Mouse (Mus musculus): ENCODE data around the gene Dmrt2.

The Dmrt2 gene

DNA sequence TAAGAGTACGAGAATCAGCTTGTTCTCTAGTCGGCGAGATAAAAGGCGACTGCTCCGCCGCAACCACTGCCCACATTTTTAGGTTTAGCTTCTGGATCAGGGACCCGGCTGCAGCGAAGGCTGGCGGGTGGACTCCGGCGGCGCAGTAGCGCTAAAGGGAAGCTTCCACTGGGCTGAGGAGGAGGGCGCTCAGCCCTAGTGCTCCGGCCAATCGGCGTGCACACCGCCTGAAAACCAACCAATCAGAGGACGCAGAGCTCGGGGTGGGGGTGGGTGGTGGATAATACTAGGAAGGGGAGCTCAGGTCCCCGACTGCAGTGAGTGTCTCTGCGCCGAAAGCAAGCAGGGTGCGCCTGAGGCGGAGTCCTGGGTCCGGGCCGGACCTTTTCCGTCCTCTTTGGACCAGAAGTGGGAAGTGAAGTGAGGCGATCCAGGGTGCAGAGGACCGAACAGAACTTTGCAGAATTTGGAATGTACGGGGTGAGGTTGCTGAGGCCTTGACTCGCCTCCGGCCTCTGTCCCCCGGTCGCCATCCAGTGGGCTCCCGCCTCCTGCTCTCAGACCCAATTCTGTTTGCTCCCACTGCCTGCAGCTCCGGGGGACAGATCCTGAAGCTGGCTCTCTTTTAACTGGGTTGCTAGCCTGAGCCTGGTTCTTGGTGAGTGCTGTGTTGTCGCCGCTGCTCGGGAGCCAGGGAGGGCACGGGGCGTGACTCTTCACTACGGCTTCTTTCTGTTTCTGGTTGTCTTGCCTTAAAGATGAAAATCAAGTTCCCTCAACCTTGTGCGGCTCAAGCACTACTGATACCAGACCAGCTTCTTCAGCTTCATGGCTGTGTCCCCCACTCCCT is at the start of gene Dmrt2:
TSS of gene Dmrt2 (plus strand) at position 311 of the 850 bp plus-strand sequence.
- DNase-seq (ENCODE audit: low spot score in 2 of 2): peak in 1 of 2 experiments; percentile 39

DNA sequence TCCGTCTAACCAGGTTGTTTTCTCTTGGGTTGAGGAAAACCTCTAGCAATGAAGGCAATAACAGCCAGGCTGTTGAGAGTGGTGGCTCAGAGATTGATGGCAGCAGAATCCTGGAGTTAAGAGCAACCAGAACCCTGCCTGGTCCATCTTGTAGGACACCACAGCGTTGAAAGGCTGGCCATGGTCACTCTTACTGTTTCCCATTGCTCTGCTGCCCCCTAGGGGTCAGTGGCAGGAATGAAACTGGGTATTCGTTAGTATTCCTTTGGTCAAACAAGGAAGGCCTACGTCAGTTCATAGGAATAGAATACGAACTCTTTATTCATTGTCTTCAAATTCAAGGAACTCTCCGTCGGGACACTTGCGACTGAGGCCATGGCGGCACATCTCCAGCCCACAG is 43.7 kb upstream of the Dmrt2 start:
- DNase-seq (ENCODE audit: low spot score in 2 of 2): peak in 1 of 2 experiments; percentile 62

DNA sequence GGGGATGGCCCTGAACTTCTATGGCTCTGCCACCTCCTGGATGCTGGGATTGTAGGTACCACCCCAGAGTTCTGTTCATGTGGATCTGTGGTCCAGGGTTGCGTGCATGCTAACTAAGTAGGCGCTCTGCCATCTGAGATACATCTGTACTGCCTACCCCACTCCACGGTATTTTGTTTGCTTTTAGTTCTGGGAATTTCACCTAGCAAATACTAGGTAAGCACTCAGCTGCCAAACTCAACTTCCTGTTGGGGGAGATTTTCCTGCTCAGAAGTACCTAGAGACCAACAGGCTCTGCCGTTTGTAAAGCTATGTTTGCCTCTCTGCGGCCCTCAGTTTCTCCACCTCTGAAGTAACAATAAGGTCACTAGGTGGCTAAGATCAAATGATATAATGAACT is 37.1 kb upstream of the Dmrt2 start:
- no peak for DNase-seq (ENCODE audit: low spot score in 2 of 2)

DNA sequence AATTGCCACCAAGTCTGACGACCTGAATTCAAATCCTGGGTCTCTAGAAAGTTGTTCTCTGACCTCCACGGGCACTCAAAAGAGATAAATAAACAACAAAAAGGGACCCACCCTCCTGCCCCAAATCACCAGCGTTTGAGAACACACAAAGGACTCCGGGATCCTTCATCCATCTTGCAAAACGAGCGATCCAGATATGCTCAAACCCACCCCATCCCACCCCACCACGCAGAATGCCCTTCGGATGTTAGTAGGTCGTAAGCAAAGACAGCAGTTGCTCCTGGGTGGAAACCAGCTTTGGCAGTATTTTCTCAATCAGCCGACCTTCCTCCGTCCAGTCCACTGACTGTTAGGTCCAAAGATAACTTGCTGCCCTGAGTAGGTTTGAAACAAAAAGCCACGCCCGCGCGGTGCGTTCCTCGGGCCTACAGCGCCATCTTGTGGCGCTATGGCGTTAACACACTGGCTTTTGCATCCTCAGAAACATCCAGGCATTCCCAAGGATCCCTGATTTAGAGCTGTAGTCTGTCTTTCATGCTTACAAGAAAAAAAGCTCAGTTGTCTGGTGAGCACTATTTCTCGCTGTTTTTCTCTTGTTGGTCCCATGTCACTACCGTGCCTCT is 36.5 kb upstream of the Dmrt2 start:
- peak in 1 of 2 experiments; percentile 59 for DNase-seq (ENCODE audit: low spot score in 2 of 2)

DNA sequence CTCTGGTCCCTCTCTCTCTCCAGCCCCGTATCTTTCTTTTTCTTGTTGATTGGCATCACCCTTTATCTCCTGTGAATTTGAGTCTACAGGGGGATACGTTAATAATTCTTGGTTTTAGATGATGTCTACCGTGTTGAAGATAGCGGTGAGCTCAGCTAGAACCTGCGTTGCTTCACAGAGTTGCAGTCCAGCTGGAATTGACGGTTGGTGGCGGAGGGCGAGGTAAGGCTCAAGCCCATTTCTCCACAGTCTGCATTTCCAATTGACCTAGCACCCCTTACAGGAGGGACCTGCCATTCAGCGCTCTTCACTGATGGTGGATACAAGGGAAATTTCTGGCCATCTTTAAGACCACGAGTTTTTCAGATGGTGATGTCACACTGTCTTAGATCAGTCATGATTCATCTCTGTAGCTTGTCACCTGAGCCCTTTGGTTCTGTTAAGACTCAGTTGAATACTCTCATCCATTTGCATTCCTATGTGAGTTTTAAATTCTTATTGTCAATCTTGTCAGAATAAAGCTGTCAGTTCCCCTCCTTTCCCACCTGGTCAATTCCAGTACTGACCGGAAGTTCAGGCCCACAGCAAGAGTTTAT is 33.3 kb upstream of the Dmrt2 start:
- no peak for DNase-seq (ENCODE audit: low spot score in 2 of 2)

DNA sequence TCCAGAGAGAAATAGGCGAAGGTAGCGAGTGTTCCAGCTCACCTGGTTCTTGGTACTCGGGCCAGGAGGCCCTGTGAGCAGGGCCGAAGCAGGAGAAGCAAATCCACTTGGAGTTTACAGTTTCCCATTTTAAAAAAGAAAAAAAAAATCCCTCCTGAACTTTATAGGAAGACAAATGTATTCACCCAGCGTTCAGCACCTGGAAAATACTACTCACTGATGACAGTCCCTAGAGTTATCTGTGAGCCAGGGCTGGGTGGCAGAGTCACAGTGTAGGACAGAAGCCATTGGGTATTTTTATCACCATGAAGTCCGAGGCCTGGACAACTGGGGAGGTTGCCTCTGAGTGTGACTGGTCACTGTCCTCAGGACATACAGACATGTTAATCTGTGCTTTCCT is 30.4 kb upstream of the Dmrt2 start:
- DNase-seq (ENCODE audit: low spot score in 2 of 2): no peak

DNA sequence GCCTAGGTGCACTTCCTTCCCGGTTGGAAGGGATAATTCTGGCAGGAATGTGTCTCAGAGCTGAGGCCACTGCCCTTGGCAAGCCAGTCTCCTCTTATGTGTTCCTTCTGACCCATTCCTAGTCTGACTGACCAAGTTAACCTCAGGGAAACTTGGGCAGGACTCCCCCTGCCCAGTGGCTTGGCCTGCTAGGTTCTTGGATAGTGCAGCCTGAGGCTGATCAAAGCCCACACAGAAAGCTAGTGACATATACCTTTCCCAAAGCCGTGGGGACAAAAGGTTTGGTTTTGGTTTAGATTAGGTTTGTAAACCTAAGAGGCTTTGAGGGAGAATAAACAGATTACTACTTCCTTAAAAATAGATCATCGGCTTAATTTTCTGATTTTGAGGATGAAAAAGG is 25.1 kb upstream of the Dmrt2 start:
- no peak for DNase-seq (ENCODE audit: low spot score in 2 of 2)

DNA sequence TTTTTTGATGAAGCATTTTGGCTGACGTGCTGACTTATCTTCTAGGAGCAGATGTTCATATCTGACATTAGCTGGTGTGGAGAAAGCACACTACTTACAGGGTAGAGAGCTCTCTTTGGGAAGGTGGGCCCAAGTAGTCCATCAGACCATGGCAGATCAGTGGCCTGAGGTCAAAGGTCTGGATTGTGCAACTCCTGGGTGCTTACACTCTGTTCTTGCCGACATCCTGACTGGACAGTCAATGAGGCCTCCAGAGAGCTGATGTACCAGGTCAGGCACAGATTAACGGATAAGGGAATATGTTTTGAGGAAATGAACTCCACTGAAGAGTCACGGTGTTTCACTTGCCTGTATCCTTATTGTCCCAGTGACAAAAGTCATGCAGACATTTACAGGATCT is 23.5 kb upstream of the Dmrt2 start:
- DNase-seq (ENCODE audit: low spot score in 2 of 2): no peak

DNA sequence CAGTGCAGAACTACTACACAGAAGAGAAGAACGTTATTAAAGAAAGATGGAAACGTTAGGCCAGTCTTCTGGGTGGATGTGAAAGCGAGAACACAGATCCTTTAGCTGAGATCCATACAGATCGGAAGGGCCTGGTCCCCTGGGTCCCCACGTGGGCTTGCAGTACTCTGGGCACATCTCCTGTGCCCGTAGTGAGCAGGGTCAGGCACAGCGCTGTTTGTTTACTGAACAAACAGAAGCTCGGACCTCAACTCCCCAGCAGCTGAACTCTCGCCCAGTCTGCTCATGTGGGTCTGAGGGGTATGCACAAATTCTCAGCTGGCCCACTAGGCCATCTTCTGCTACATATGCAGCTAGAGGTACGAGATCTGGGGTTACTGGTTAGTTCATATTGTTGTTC is 21.7 kb upstream of the Dmrt2 start:
- DNase-seq (ENCODE audit: low spot score in 2 of 2): no peak

DNA sequence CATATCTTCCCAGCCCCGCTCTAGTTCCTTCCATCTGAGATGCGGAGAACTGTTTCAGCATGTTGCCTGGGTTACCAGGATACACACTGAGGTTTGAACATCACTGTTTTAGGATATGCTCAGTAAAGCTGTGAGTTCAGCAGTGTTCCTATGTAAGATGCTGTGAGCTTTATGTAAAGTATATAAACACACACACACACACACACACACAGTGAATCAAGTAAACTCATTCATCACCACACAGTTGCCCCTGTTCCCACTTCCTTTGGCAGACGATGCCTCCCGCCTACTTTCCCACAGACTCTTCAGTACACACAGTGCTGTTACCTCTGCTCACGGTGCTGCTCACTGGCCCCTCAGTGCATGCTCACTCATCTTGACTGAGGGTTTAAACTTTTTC is 19.7 kb upstream of the Dmrt2 start:
- no peak for DNase-seq (ENCODE audit: low spot score in 2 of 2)

DNA sequence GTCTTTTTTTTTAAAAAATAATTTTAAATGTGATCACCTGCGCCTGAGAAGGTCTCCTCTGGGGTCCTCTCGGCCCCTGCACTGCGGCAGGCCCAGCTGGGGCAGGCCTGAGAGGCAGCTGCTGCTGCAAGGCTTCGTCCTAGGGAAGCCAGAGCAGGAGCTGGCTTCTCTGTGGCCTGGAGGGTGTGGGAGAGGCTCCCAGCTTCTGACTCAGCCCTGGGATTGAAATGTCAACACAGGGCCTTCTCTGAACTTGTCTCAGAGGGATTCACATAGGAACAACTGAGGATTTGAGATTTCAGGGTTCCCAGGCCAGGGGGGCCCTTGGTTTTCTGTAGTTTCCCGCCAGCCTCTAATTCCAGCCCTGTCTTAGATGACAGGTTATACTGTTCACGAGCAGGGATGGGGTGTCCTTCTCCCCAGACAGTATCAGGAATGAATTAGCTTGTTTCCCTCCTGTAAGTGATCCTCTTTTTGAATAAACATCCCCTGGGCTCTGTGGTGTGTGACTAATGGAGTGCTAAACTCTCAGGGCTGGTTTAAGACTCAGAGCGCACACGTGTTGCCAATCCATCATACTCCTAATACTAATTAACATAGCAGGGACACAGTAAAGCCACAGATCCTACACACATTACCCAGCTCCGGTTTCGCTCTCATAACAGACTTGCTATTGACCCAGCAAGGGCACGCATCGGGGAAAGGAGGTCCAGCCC is 18.0 kb upstream of the Dmrt2 start:
- DNase-seq (ENCODE audit: low spot score in 2 of 2): no peak

DNA sequence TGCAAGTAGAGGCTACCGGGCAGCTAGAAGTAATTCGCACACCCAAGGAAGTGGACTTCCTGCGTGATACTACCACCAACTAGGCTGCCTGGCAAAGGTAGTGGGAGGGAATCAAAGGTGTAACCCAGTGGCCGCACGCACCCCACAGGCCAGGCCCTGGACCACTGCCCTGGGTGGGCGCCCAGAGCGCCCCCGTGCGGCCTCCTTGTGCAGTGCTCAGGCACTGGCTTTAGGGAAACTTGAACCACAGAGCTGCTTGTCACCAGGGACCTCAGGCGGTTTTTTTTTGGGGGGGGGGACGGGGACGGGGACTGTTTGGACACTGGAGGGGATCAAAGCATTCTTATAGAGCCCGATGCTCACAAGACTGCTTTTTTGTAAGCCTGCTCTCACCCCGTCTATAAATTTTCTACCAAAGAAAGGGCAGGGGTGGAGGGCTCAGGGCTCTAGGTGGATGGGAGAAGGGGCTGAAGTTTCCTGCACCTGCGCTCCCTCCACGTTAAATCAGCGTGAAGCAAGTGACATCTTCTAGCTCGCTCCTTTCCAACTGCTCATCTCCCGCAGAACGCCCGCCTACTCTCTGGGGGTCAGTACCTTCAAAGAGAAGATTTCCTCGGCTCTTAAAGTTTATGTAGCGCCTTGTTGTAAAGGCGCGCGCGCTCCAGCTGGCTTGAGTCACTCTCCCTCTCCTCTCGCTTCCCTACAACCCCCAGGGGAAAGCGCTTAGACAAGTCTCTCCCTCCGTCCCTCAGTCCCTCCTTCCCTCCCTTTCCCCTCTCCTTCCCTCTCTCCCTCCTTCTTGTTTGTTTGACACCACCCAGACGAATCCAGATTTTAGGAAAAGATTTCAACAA is 6.5 kb upstream of the Dmrt2 start:
- DNase-seq (ENCODE audit: low spot score in 2 of 2): no peak

DNA sequence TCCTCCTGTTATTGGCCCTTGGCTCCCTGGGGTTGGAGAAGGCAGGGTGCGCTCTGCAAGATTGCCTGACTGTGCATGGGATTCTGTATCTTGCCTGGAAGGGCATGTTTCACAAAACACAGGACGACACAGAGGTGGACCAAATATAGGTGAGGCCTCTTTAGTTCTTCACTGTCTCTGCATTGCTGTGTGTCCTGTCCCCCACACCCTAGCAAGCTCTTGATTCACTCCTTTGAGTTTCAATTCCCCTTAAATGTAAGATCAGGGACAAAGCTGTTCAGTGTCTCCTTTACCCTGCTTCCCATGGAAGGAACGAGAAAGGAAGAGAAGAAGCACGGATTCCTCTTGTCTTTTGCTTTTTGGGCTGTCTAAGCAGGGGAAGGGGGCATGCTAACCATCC is 4.4 kb upstream of the Dmrt2 start:
- DNase-seq (ENCODE audit: low spot score in 2 of 2): no peak

DNA sequence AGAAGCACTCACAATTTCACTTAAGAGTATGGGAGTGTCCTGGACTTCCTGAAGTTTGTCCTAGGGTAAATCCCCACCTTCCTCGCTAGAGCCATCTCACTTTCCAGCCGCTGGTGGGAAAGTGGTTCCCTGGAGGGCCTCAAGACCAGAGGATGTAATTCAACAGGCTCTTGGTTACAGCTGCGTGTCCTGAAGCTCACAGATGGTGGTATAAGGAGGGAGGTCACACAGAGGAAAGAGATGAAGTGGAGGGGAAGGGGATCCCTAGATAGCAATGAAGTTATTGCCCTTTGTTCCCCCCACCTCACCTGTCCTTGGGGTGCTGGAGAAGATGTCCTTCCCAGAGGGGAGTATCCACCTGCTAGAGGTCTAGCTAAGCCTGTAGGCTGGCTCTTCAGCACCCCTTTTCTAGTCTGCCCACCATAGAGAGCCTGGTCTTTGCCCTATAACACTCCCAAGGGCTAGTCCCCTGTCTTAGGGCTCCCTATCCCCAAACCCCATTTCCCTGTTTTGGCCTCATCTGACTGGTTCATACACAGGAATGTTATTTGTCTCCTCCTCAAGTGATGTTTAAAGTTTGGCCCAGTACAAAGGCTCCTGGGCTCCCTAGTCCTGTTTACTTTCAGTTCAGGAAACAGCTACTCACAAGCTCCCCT is 2.5 kb upstream of the Dmrt2 start:
- DNase-seq (ENCODE audit: low spot score in 2 of 2): no peak

DNA sequence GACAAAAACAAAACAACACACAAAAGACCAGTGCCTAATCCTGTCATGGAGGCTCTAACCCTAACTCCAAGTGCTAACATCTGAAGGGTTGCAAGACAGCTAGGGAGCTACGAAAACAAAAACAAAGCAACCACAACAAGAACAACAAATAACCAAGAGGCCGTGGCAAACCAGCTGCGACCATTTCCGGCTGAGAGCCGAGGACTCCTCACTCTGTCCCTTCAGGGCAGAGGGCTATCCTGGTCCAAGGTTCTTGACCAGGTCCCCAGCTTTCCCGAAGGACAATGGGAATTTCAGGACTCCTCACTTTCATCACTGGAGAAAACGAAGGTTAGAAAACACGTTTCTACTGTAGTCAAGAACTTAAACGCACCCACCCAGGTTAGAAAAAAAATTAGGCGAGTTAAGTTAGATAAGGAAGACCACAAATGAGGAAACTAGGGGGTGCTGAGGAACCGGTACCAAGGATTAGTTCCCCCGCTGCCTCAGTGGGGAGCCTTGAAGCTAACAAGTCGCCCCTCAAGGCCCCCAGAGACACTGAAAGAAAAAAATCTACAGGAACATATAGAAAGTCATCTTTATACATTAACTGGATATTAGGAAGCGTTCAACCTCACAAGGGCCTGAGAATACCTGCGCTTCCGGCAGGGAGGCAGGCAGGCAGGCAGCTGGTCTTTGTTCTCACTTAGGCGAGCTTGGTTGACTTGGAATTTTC is 1.5 kb upstream of the Dmrt2 start:
- DNase-seq (ENCODE audit: low spot score in 2 of 2): no peak

DNA sequence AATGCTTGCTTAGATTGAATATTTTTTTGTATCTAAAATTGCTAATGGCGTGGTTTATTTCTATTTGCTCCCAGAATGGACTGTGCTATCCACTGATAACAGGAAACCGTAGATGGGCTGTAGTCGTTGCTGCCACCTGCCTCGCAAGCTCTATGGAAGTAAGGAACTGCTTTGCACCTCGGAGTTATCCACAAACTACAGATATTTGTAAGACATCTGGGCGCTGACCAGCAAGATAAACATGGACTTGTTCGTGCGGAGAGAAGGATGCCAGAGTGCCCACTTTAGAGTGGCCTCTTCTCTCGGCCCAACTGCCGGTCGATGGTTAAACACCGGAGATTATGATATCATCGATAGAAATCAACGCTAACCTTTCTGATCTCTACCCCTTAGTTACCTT is 530 bp upstream of the Dmrt2 start:
- DNase-seq (ENCODE audit: low spot score in 2 of 2): no peak

DNA sequence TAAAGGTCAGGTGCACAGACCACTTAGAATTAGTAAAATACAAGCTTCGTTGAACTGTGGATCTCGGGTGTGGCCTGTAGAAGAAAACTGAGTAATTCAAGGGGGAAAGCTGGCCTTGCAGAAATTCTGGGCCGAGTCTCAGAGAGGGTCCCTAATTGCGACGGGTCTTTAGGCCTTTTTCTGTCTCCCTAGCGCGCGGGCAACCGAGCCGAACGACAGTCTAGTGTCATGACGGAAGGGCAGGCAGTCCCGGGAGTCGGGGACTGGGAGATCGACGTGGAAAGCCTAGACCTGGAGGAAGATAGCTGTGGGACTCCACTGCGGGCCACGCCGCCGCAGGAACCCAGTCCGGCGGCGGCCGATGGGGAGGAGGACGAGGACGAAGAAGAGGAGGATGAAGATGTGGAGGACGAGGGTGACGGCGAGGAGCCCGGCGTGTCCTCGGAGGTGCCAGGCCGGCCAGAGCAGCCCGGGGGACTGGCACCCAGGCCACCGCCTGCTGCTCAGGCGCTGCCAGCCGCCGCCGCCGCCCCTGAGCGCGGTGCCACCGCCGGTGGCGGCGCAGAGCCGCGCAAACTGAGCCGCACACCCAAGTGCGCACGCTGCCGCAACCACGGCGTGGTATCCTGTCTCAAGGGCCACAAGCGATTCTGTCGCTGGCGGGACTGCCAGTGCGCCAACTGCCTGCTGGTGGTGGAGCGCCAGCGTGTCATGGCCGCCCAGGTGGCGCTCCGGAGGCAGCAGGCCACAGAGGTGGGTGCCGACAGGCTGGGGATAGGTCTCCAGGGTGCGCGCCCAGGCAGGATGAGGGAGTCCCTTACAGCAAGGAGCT is 1.2 kb downstream of the Dmrt2 start:
- DNase-seq (ENCODE audit: low spot score in 2 of 2): peak in 1 of 2 experiments; percentile 14

DNA sequence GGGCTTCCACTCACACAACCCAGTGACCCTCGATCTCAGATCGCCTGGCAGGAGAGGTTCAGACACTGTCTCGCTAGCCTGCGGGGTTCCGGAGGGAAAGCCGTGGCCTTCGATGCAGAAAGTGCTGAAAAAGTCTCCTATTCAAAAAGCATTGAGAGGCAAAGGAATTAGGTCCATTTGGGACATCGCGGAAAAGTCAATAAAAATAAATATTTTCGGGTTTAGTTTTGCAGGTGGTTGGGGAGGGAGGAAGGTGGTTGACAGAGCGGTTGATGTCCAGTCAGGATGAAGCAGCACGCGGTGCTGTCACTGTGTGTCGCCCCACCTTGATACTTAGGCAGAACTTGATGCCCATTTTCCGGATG is 1.8 kb downstream of the Dmrt2 start:
- DNase-seq (ENCODE audit: low spot score in 2 of 2): no peak

DNA sequence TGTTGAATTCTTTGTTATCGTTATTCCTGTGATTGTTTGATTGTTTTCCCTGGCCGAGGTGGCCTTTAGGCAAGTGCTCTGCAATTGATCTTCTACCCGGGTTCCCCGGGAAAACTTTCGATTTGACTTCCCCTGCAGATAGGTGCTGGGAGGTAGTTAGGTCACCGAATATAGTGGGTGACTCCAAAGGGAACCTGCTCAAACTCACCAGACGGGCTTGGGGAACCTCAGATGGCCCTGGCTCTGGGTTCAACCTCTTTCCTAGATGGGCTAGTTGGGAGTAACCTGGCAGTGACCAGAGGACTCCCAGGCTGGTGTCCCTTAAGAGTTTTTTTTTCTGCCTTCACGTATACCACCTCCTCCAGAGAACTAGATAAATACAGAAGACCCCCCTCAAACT is 2.5 kb downstream of the Dmrt2 start:
- no peak for DNase-seq (ENCODE audit: low spot score in 2 of 2)

Data from frontal cortex, postnatal 10 days (tissue).